Mouse (Mus musculus): Measurements from ENCODE around the gene Ranbp2. TPM values are rescaled to one million over a fixed set of nuclear protein-coding genes. Genes with fewer than 3 reads are reported as not detected.

The Ranbp2 gene
- polyA plus RNA-seq (2014; fragmentation: Nextera tagmentation; extraction: Ambion mirVana), result 24.2 and 33.4 TPM in 2 replicates

DNA sequence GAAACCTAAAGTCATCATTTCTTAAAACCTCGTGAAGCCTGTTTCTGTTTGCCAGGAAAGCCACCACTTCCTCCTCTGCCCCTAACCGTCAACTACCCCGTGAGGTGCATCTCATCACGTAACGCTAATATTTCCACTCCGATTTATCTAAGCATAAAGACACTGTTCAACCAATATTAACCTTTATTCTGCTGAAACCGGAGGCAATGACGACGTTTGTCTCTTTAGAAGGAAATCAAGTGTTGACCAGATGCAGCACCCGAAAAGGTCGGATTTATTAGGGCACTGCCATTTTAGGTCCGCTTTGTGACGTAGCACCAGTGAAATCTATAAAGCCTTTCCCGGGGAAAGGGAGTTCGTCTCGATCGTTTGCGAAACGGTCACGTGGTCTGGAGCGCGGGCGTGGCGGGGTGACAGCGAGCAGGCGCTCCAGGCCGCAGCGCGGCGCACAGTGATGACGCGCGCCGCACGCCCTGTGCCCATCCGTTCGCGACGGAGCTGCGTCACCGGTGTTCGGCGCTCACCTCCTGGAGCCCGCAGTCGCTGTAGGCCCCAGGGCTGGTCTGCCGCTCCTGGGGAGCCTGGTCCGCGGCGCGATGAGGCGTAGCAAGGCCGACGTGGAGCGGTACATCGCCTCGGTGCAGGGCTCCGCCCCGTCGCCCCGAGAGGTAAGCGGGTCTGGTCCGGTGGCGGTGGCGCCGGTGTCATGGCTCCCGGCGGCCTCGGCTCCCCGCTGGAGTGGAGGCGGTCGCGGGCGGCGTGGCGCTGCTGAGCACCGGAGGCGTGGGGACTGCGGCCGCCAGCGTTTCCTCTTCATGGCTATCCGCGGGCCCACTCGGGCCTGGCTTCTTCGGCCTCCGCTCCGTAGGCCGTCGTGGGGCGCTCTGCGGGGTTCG is at the start of gene Ranbp2:
TSS of gene Ranbp2 (plus strand) at position 537 of the 896 bp plus-strand sequence.
- Histone ChIP-seq H3K4me2 (ENCODE audit: low read length) (peak within 1 kb of the TSS; percentile 69), H3K27ac (ENCODE audit: low read depth, low read length) (peak within 1 kb of the TSS; percentile 90), H3K4me1 (ENCODE audit: control insufficient read depth, insufficient read depth, low read length) (peaks cover 6% of the 10 kb centered on the region), H3K36me3 (ENCODE audit: control insufficient read depth, insufficient read depth, low read length) (no peaks in the 10 kb centered on the region), H3K27me3 (replicated peaks; ENCODE audit: control insufficient read depth, insufficient read depth, low read length) (no peaks in the 10 kb centered on the region), H3K9me3 (replicated peaks; ENCODE audit: control insufficient read depth, low read length) (no peaks in the 10 kb centered on the region), H3K9ac (ENCODE audit: low read length) (peak within 1 kb of the TSS; percentile 96), H3K4me3 (ENCODE audit: low read depth, low read length) (peak within 1 kb of the TSS; percentile 95)
- under 1% methylated on average over 81 of the region's 91 CpGs for WGBS
- peak; percentile 99 for ATAC-seq
- DNase-seq (ENCODE audit: low spot score), result peak; percentile 99

DNA sequence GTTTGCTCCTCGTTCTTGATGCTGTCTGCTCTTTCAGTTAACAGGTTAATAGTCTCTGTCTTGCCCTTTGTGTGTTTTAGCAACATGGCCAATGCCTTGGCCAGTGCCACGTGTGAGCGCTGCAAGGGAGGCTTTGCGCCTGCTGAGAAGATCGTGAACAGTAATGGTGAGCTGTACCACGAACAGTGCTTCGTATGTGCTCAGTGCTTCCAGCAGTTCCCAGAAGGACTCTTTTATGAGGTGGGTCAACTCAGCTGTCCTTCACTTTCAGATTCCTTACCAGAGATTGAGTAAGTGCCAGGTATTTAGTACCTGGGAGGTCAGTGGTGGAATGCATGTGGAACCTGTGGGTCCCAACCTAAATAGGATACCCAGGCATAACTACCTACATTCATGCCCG is 47.8 kb upstream of the Ranbp2 start:
- no peaks in the 10 kb centered on the region for H3K9me3 ChIP-seq (replicated peaks; ENCODE audit: control insufficient read depth, low read length)
- H3K36me3 ChIP-seq (ENCODE audit: control insufficient read depth, insufficient read depth, low read length), result peaks cover 15% of the 10 kb centered on the region; the same call in 1 of the 2 replicates
- ATAC-seq (no peak), DNase-seq (ENCODE audit: low spot score) (no peak)
- no peaks in the 10 kb centered on the region for H3K4me1 ChIP-seq (ENCODE audit: control insufficient read depth, insufficient read depth, low read length)
- no peak overlapping the region for H3K4me3 ChIP-seq (ENCODE audit: low read depth, low read length)
- H3K27ac ChIP-seq (ENCODE audit: low read depth, low read length), result no peak overlapping the region
- WGBS, result 92% methylated on average over 8 of the region's 8 CpGs
- no peak overlapping the region for H3K4me2 ChIP-seq (ENCODE audit: low read length)
- H3K9ac ChIP-seq (ENCODE audit: low read length), result no peak overlapping the region
- H3K27me3 ChIP-seq (replicated peaks; ENCODE audit: control insufficient read depth, insufficient read depth, low read length), result no peaks in the 10 kb centered on the region

- Histone ChIP-seq H3K27me3 (replicated peaks; ENCODE audit: control insufficient read depth, insufficient read depth, low read length) (no peaks in the 10 kb centered on the region), H3K9ac (ENCODE audit: low read length) (no peak overlapping the region), H3K27ac (ENCODE audit: low read depth, low read length) (no peak overlapping the region), H3K4me2 (ENCODE audit: low read length) (no peak overlapping the region), H3K4me1 (ENCODE audit: control insufficient read depth, insufficient read depth, low read length) (no peaks in the 10 kb centered on the region), H3K4me3 (ENCODE audit: low read depth, low read length) (no peak overlapping the region), H3K36me3 (ENCODE audit: control insufficient read depth, insufficient read depth, low read length) (peaks cover 21% of the 10 kb centered on the region; the same call in 1 of the 2 replicates), H3K9me3 (replicated peaks; ENCODE audit: control insufficient read depth, low read length) (no peaks in the 10 kb centered on the region)
- 95% methylated on average over 3 of the region's 3 CpGs for WGBS
- ATAC-seq (no peak), DNase-seq (ENCODE audit: low spot score) (no peak)
Observed at GRCm38 (mm10) chr10:58401838-58402237, 44.9 kb upstream of the Ranbp2 start.

DNA sequence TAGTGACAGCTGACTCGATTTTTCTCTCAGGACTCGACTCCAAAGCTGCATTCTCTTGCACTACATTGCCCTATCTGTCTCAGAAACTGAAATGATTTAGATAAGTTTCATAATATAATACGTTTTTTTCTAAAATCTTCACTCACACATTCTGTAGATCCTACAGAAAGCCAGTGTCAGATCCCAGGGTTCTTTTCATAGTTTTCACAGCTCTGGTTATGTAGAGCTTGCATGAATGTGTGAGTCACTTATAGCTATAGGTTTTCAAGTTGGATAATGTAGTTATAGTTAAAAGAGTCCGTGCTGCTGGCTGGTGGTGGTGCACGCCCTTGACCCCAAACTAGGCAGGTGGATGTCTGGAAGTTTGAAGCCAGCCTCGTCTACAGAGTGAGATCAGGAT is 42.1 kb upstream of the Ranbp2 start:
- Histone ChIP-seq H3K36me3 (ENCODE audit: control insufficient read depth, insufficient read depth, low read length) (peaks cover 23% of the 10 kb centered on the region), H3K9me3 (replicated peaks; ENCODE audit: control insufficient read depth, low read length) (no peaks in the 10 kb centered on the region), H3K27me3 (replicated peaks; ENCODE audit: control insufficient read depth, insufficient read depth, low read length) (no peaks in the 10 kb centered on the region), H3K27ac (ENCODE audit: low read depth, low read length) (no peak overlapping the region), H3K4me2 (ENCODE audit: low read length) (no peak overlapping the region), H3K4me3 (ENCODE audit: low read depth, low read length) (no peak overlapping the region), H3K9ac (ENCODE audit: low read length) (no peak overlapping the region), H3K4me1 (ENCODE audit: control insufficient read depth, insufficient read depth, low read length) (no peaks in the 10 kb centered on the region)
- WGBS, result 88% methylated on average over 6 of the region's 6 CpGs
- no peak for ATAC-seq
- no peak for DNase-seq (ENCODE audit: low spot score)

- Histone ChIP-seq H3K36me3 (ENCODE audit: control insufficient read depth, insufficient read depth, low read length) (peaks cover 29% of the 10 kb centered on the region), H3K4me3 (ENCODE audit: low read depth, low read length) (no peak overlapping the region), H3K4me1 (ENCODE audit: control insufficient read depth, insufficient read depth, low read length) (no peaks in the 10 kb centered on the region), H3K9ac (ENCODE audit: low read length) (no peak overlapping the region), H3K27me3 (replicated peaks; ENCODE audit: control insufficient read depth, insufficient read depth, low read length) (no peaks in the 10 kb centered on the region), H3K4me2 (ENCODE audit: low read length) (no peak overlapping the region), H3K9me3 (replicated peaks; ENCODE audit: control insufficient read depth, low read length) (no peaks in the 10 kb centered on the region), H3K27ac (ENCODE audit: low read depth, low read length) (no peak overlapping the region)
- DNase-seq (ENCODE audit: low spot score) (no peak), ATAC-seq (no peak)
- WGBS, result 89% methylated on average over 4 of the region's 4 CpGs
Observed at GRCm38 (mm10) chr10:58405285-58405948, 41.3 kb upstream of the Ranbp2 start.

DNA sequence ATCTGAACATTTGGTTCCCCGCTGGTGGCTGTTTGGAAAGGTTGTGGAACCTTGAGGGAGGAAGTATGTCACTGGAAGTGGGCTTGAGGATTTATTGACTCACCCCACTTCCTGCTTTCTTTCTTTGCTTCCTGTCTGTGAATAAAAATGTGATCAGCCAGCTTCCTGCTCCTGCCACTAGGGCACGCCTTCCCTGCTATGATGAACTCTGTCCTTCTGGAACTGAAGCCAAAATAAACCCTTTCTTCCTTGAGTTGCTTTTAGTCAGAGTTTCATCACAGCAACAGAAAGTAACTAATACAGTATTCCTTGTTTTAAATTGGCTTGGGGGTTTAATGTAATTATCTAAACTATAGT is 40.8 kb upstream of the Ranbp2 start:
- no peak for DNase-seq (ENCODE audit: low spot score)
- no peaks in the 10 kb centered on the region for H3K4me1 ChIP-seq (ENCODE audit: control insufficient read depth, insufficient read depth, low read length)
- H3K36me3 ChIP-seq (ENCODE audit: control insufficient read depth, insufficient read depth, low read length), result peaks cover 31% of the 10 kb centered on the region
- H3K4me2 ChIP-seq (ENCODE audit: low read length), result no peak overlapping the region
- H3K4me3 ChIP-seq (ENCODE audit: low read depth, low read length), result no peak overlapping the region
- H3K9me3 ChIP-seq (replicated peaks; ENCODE audit: control insufficient read depth, low read length), result no peaks in the 10 kb centered on the region
- no peak overlapping the region for H3K27ac ChIP-seq (ENCODE audit: low read depth, low read length)
- WGBS, result 95% methylated on average over 2 of the region's 2 CpGs
- no peak for ATAC-seq
- H3K27me3 ChIP-seq (replicated peaks; ENCODE audit: control insufficient read depth, insufficient read depth, low read length), result no peaks in the 10 kb centered on the region
- H3K9ac ChIP-seq (ENCODE audit: low read length), result no peak overlapping the region

DNA sequence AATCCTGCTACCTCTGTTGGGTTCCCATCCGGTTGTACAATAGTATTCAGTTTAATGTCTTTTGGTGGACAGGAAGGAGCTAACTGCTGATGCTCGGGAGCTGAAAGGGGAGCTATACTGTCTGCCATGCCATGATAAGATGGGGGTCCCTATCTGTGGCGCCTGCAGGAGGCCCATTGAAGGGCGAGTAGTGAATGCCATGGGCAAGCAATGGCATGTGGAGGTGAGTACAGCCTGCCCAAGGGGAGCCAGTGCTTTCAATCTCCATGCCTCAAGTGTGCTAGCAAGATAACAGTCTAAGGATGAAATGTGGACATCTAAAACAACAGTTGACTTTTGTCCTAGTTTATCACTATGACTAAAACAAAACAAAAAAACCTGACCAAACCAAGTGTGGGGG is 34.4 kb upstream of the Ranbp2 start:
- H3K36me3 ChIP-seq (ENCODE audit: control insufficient read depth, insufficient read depth, low read length), result peaks cover 51% of the 10 kb centered on the region

DNA sequence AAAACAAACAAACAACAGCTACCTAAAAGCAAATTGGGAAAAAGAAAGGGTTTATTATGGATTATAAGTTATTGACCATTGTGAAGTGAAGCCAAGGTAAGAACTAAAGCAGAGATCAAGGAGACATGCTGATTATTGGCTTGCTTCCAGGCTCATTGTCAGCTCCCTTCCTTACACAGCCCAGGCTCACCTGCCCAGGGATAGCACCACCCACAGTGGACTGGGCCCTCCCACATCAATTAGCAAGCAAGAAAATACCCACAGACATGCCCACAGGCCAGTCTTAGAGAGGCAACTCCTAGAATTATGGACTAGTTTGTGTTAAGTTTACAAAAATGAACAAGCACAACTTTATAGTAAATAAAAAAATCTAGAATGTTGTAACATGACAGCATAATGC is 33.9 kb upstream of the Ranbp2 start:
- Histone ChIP-seq H3K4me1 (ENCODE audit: control insufficient read depth, insufficient read depth, low read length) (no peaks in the 10 kb centered on the region), H3K4me2 (ENCODE audit: low read length) (no peak overlapping the region), H3K27me3 (replicated peaks; ENCODE audit: control insufficient read depth, insufficient read depth, low read length) (no peaks in the 10 kb centered on the region), H3K36me3 (ENCODE audit: control insufficient read depth, insufficient read depth, low read length) (peaks cover 54% of the 10 kb centered on the region), H3K9ac (ENCODE audit: low read length) (no peak overlapping the region), H3K27ac (ENCODE audit: low read depth, low read length) (no peak overlapping the region), H3K9me3 (replicated peaks; ENCODE audit: control insufficient read depth, low read length) (no peaks in the 10 kb centered on the region), H3K4me3 (ENCODE audit: low read depth, low read length) (no peak overlapping the region)
- ATAC-seq (no peak), DNase-seq (ENCODE audit: low spot score) (no peak)

More for the DNA sequence above, 34.4 kb upstream of the Ranbp2 start:
- no peak overlapping the region for H3K9ac ChIP-seq (ENCODE audit: low read length)
- H3K27ac ChIP-seq (ENCODE audit: low read depth, low read length), result no peak overlapping the region
- ATAC-seq, result no peak
- no peak for DNase-seq (ENCODE audit: low spot score)
- no peak overlapping the region for H3K4me3 ChIP-seq (ENCODE audit: low read depth, low read length)
- no peaks in the 10 kb centered on the region for H3K9me3 ChIP-seq (replicated peaks; ENCODE audit: control insufficient read depth, low read length)
- H3K27me3 ChIP-seq (replicated peaks; ENCODE audit: control insufficient read depth, insufficient read depth, low read length), result no peaks in the 10 kb centered on the region
- H3K4me1 ChIP-seq (ENCODE audit: control insufficient read depth, insufficient read depth, low read length), result no peaks in the 10 kb centered on the region
- no peak overlapping the region for H3K4me2 ChIP-seq (ENCODE audit: low read length)
- WGBS, result 93% methylated on average over 4 of the region's 4 CpGs

GRCm38 (mm10) chr10:58416702-58417101 is 30.0 kb upstream of the Ranbp2 start:
- ATAC-seq, result no peak
- H3K4me3 ChIP-seq (ENCODE audit: low read depth, low read length), result no peak overlapping the region
- H3K4me1 ChIP-seq (ENCODE audit: control insufficient read depth, insufficient read depth, low read length), result no peaks in the 10 kb centered on the region
- H3K4me2 ChIP-seq (ENCODE audit: low read length), result no peak overlapping the region
- no peak overlapping the region for H3K9ac ChIP-seq (ENCODE audit: low read length)
- 89% methylated on average over 3 of the region's 3 CpGs for WGBS
- no peaks in the 10 kb centered on the region for H3K9me3 ChIP-seq (replicated peaks; ENCODE audit: control insufficient read depth, low read length)
- H3K27ac ChIP-seq (ENCODE audit: low read depth, low read length), result no peak overlapping the region
- H3K27me3 ChIP-seq (replicated peaks; ENCODE audit: control insufficient read depth, insufficient read depth, low read length), result no peaks in the 10 kb centered on the region
- no peak for DNase-seq (ENCODE audit: low spot score)
- peaks cover 44% of the 10 kb centered on the region for H3K36me3 ChIP-seq (ENCODE audit: control insufficient read depth, insufficient read depth, low read length)

Measured in forebrain, embryonic 14.5 days (tissue).